Mouse (Mus musculus) 3134 (cell line): ENCODE measurements around the gene Sparcl1.

Experiments
- DNase-seq: peaks from one replicate; pipeline ENCODE4 v3.0.0-alpha.2; 2011; ENCODE audit warnings: low spot score; ENCODE audit not compliant: insufficient read length; ENCODE audit errors: extremely low read depth

Sparcl1 gene

DNA sequence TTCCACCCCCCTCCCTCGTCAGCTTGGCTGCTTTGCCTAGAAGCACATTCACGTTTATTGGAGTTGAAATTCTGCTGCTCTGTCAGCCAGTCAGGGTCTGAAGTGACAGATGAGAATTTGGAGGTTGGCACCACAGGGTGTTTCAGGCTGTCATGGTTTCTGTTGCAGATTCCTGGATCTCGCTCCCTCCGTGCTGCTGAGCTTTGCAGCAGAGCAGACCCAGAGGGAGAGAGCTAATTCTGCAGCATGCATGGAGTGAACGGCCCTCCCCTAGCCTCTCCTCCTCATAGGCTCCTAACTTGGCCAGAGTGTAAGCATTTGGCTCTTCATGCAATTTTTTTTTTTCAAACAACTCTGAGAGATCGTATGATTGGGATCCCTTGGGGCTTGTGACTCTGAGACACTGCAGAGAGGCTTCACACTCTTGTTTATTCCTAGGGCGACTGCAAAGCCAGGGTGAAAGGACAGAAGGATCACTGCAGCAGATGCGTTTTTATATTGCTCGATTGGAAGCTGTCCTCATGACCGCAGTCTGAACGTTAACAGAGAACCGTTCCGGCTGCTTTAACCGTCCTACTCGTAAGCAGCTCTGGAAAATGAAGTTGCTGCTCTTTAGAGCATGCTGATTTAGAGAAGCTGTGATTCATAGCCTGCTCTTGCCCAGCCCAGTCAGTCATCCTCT, at the start of gene Sparcl1:
Sparcl1 (minus strand) TSS at position 243 of the 682 bp plus-strand sequence.
- DNase-seq: peak; percentile 16

- no peak for DNase-seq
These were observed 47.9 kb upstream of the Sparcl1 start for GRCm38 (mm10) chr5:104161390-104161789.

DNA sequence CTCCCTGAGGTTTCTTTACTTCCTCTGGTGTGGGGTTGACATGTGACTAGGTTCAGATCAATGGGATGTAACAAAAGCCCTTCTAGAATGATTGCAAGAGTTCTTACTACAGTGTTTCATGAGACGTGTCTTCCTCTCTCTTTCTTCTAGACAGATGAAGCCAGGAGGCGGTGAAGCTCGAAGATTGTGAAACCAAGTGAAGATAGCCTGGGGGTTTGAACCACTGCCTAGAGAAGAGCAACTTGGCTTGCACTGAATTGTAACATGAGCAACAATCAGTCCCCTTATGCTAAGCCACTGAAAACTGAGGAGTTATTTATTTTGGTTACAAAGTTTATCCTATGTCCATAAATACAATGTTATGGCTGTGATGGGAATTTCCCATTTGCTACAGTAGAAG, 47.0 kb upstream of the Sparcl1 start:
- DNase-seq: no peak

GRCm38 (mm10) chr5:104158332-104159052, 45.0 kb upstream of the Sparcl1 start:
- DNase-seq: no peak

GRCm38 (mm10) chr5:104157701-104158100, 44.2 kb upstream of the Sparcl1 start:
- no peak for DNase-seq

DNA sequence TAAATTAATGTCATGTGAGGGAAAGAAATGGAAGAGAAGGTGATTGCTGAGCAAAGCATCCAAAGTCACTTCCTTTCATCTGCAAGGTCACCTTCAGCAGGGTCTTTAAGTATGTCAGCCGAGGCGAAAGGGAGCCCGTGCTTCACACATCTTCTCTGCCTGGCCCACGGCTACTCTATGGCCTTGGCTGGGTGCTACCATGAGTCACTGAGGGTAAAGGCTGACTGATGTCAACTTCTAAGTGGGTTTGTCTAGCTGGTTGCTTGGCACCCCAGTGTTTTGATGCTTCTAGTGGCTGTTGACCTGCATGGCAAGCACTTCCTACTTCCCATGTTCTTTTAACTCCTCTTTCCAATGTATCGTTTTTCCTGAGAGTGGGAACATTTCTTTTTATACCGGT, 36.7 kb upstream of the Sparcl1 start:
- DNase-seq: no peak

- no peak for DNase-seq
These were observed 35.8 kb upstream of the Sparcl1 start for GRCm38 (mm10) chr5:104149349-104149748.

GRCm38 (mm10) chr5:104144057-104144456, 30.5 kb upstream of the Sparcl1 start:
- DNase-seq: no peak

- DNase-seq: no peak
These were observed 27.5 kb upstream of the Sparcl1 start for GRCm38 (mm10) chr5:104141067-104141466.

GRCm38 (mm10) chr5:104137920-104138541, 24.5 kb upstream of the Sparcl1 start:
- no peak for DNase-seq

DNA sequence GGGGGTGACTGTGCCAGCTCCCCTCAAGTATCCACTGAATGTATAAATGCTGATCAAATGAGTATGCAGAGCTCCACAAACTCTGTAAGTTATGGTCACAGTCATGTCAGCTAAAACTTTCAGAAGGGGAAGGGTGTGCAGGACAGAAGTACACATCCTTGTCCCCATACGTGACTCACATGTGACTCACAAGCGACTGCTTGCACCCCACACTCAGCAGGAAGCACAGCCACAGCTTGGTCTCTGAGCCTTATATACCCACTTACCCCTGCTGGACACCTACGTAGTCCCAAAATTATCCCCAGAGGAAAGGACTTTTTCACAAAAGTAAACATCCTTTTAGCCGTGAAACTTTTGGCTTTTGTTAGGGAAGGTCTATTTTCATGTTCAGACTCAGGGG, 20.2 kb upstream of the Sparcl1 start:
- no peak for DNase-seq

GRCm38 (mm10) chr5:104131544-104131943, 18.0 kb upstream of the Sparcl1 start:
- DNase-seq: peak; percentile 16

- no peak for DNase-seq
These were observed 17.4 kb upstream of the Sparcl1 start for GRCm38 (mm10) chr5:104130891-104131290.

GRCm38 (mm10) chr5:104128281-104129031, 14.9 kb upstream of the Sparcl1 start:
- no peak for DNase-seq

GRCm38 (mm10) chr5:104127351-104127750, 13.8 kb upstream of the Sparcl1 start:
- no peak for DNase-seq

- no peak for DNase-seq
These were observed 13.2 kb upstream of the Sparcl1 start for GRCm38 (mm10) chr5:104126561-104127320.

DNA sequence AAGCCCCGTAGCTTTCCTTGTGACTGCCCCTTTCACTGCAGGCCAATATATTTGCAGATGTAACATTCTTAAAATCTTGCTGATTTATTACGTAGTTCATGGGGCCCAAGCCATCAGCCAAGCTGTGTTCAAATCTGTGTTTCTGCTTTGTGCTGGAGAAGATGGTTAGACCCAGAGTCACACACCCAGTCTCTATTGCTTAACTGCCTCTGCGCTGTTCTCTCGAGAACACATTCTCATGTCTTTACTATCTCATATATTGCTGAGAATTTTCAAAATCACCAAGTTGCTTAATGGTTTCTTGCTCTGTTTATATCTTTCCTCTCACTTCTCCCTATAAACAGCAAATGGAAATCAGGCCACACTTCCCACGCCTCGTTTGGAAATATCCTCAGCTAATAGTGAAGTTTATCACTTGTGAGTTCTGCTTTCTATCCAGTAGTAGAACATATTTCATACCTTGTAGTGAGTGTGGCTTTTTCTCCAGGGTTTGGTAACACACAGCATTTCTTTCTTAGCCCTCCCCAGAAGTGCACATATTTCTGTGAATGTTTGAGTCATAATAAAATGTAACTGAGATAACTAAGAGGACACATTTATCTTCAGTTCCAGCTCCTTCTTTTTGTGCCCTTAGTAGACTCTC, 10.6 kb upstream of the Sparcl1 start:
- no peak for DNase-seq

- no peak for DNase-seq
These were observed 2.4 kb upstream of the Sparcl1 start for GRCm38 (mm10) chr5:104115890-104116289.

DNA sequence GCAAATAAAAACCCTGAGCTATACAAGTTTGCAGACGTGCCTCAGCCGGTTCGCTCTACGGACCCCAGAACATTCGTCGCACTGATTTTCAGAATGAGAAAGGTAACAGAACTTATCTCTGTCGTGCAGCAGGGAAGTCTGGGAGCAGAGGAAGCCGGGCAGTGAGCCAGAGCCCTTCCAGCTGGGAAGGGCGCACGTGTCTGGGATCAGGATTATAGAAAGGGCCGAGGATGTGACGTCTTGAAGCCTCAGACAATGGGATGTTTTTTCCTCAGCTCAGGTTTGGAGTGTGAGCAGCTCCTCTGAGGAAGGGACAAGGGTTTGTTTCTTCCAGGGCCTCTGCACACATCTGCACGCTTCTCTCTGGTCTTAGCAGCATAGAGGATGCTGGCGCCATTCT, 1.6 kb upstream of the Sparcl1 start:
- DNase-seq: no peak

- no peak for DNase-seq
These were observed 1.0 kb downstream of the Sparcl1 start for GRCm38 (mm10) chr5:104112511-104112910.
